Mouse (Mus musculus): ENCODE data around the gene Tnc. TPM values are rescaled to one million over a fixed set of nuclear protein-coding genes. Genes with fewer than 3 reads are reported as not detected.
A peak's percentile ranks its signal among the peaks of the same experiment; 100 is the strongest.

Tnc gene
- polyA plus RNA-seq, 1 experiment from 2014 or later, result 19.3 TPM

GRCm38 (mm10) chr4:64020930-64021589 is 25.8 kb downstream of the Tnc start:
- no peak overlapping the region for H3K4me2 ChIP-seq (replicated peaks)
- H3K27ac ChIP-seq, result no peak overlapping the region
- ATAC-seq (ENCODE audit: low FRiP score), result no peak
- H3K27me3 ChIP-seq, result no peaks in the 10 kb centered on the region
- H3K9me3 ChIP-seq (replicated peaks), result no peaks in the 10 kb centered on the region
- H3K4me1 ChIP-seq, result no peaks in the 10 kb centered on the region
- H3K4me3 ChIP-seq, result no peak overlapping the region
- WGBS, result 91% methylated on average over 10 of the region's 10 CpGs
- no peaks in the 10 kb centered on the region for H3K36me3 ChIP-seq
- no peak overlapping the region for H3K9ac ChIP-seq

- Histone ChIP-seq H3K4me3 (no peak overlapping the region), H3K9ac (no peak overlapping the region), H3K4me2 (replicated peaks) (no peak overlapping the region), H3K36me3 (no peaks in the 10 kb centered on the region), H3K4me1 (no peaks in the 10 kb centered on the region), H3K27ac (no peak overlapping the region), H3K27me3 (no peaks in the 10 kb centered on the region), H3K9me3 (replicated peaks) (no peaks in the 10 kb centered on the region)
- WGBS, result 91% methylated on average over 8 of the region's 8 CpGs
- no peak for ATAC-seq (ENCODE audit: low FRiP score)
These were observed 26.7 kb downstream of the Tnc start for GRCm38 (mm10) chr4:64020151-64020550.

DNA sequence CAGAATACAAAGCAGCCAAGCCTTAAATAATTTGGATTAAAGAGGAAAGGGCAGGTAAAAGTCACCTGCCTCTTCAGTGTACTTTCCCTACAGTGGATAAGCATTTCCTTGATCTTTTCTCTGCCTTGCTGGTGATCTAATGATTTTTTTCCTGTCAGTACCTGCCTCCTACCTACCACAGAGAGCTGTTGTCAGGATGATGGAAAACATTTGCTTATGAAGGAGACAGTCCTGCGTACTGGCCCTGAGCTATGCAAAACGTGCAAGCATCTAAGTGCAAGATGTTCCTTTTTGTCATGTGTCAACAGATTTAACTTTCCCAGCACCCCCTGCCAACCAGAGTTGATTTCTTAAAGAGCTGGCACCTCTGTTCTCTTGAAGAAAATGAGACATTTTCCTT is 35.5 kb downstream of the Tnc start:
- Histone ChIP-seq H3K4me1 (no peaks in the 10 kb centered on the region), H3K4me2 (replicated peaks) (no peak overlapping the region), H3K27me3 (no peaks in the 10 kb centered on the region), H3K9ac (no peak overlapping the region), H3K4me3 (no peak overlapping the region), H3K9me3 (replicated peaks) (no peaks in the 10 kb centered on the region), H3K36me3 (no peaks in the 10 kb centered on the region), H3K27ac (no peak overlapping the region)
- ATAC-seq (ENCODE audit: low FRiP score), result no peak
- 39% methylated on average over 2 of the region's 2 CpGs for WGBS

DNA sequence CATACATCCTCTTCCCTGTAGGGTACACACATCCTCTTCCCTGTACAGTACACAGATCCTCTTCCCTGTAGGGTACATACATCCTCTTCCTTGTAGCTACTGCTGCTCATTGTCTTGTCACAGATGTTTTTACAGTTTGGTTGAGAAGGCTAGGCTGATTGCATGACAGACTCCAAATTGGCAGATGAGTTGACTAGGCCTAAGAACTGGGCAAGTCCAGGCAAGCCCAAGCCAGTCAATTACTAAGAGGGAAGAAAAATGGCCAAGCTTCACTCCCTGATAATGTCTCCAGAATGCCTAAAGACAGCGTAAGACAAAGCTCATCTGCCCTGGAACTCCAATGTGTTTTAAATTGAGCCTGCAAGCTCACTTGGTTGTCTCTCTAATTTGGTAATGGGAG is 36.9 kb downstream of the Tnc start:
- H3K9ac ChIP-seq, result no peak overlapping the region
- H3K4me1 ChIP-seq, result no peaks in the 10 kb centered on the region
- H3K27me3 ChIP-seq, result no peaks in the 10 kb centered on the region
- H3K36me3 ChIP-seq, result no peaks in the 10 kb centered on the region
- H3K4me3 ChIP-seq, result no peak overlapping the region
- ATAC-seq (ENCODE audit: low FRiP score), result no peak
- WGBS, result 100% methylated on average over 1 of the region's 1 CpGs
- H3K27ac ChIP-seq, result no peak overlapping the region
- H3K4me2 ChIP-seq (replicated peaks), result no peak overlapping the region
- H3K9me3 ChIP-seq (replicated peaks), result no peaks in the 10 kb centered on the region

DNA sequence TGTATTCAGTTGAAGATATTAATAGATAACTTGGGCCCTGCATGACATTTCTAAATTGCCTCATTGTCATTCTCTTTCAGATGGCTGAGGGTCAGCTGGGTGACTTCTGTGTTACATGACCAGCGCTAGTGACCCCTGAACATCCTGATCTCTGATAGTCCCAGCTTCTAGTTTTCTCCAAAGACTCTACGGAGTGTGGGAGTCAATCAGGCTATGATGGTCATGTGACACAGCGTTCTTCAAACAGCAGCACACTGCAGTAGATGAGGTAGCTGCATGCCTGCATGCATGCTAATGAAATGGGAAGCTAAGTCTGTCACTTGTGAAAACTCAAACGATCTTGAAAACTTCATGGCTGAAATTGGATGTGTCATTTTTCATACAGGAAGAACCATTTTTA is 41.6 kb downstream of the Tnc start:
- Histone ChIP-seq H3K4me3 (no peak overlapping the region), H3K9me3 (replicated peaks) (no peaks in the 10 kb centered on the region), H3K4me2 (replicated peaks) (no peak overlapping the region), H3K9ac (no peak overlapping the region), H3K27ac (no peak overlapping the region), H3K36me3 (no peaks in the 10 kb centered on the region), H3K27me3 (no peaks in the 10 kb centered on the region), H3K4me1 (peaks cover 5% of the 10 kb centered on the region; the same call in 1 of the 2 replicates)
- ATAC-seq (ENCODE audit: low FRiP score), result no peak
- WGBS, result 78% methylated on average over 4 of the region's 4 CpGs

- Histone ChIP-seq H3K36me3 (no peaks in the 10 kb centered on the region), H3K4me1 (peaks cover 5% of the 10 kb centered on the region; the same call in 1 of the 2 replicates), H3K9ac (no peak overlapping the region), H3K27ac (no peak overlapping the region), H3K4me3 (no peak overlapping the region), H3K9me3 (replicated peaks) (no peaks in the 10 kb centered on the region), H3K27me3 (no peaks in the 10 kb centered on the region), H3K4me2 (replicated peaks) (no peak overlapping the region)
- WGBS, result 29% methylated on average over 3 of the region's 3 CpGs
- no peak for ATAC-seq (ENCODE audit: low FRiP score)
These were observed 43.1 kb downstream of the Tnc start for GRCm38 (mm10) chr4:64003677-64004076.

DNA sequence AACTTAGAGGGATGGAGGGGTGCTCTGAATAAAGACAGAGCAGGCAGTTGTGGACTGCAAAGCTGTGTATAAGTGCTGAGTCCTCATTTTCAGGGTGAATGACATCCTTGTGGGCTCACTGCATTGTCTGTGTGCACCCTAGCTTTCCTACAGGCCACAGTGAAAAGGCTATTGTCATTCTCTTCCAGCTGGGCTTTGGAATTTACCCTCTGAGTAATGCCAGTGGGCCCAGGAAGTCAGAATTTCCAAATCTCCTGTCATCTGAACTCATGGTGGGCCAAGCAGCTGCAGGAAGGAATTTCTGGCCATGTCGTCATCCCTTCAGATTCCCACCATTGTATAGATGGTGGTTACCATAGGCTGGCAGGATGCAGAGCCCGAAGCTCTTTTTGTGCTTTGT is 44.6 kb downstream of the Tnc start:
- peaks cover 5% of the 10 kb centered on the region; the same call in 1 of the 2 replicates for H3K4me1 ChIP-seq
- no peak for ATAC-seq (ENCODE audit: low FRiP score)
- H3K36me3 ChIP-seq, result no peaks in the 10 kb centered on the region
- H3K9me3 ChIP-seq (replicated peaks), result no peaks in the 10 kb centered on the region
- WGBS, result 36% methylated on average over 2 of the region's 2 CpGs
- no peak overlapping the region for H3K4me3 ChIP-seq
- no peaks in the 10 kb centered on the region for H3K27me3 ChIP-seq
- no peak overlapping the region for H3K4me2 ChIP-seq (replicated peaks)
- no peak overlapping the region for H3K27ac ChIP-seq
- no peak overlapping the region for H3K9ac ChIP-seq

DNA sequence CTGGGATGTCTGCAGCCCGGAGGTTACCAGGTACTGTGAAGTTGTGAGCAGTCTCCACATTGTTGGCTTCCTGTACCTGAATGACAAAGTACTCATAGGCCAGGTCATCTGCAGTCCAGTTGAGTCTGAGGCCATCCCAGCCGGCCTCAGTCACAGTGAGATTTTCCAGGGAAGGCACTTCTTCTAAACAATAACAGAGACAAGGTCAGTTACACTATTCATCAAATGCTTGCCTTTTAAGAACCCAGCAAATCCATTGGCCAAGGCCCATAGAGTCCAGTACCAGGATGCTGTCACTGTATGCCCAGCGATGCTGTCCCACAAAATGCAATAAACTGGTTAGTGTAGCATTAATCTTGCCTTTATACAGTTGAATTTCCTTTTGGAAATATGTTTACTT is 46.0 kb downstream of the Tnc start:
- peaks cover 5% of the 10 kb centered on the region; the same call in 1 of the 2 replicates for H3K4me1 ChIP-seq
- H3K27ac ChIP-seq, result no peak overlapping the region
- ATAC-seq (ENCODE audit: low FRiP score), result no peak
- WGBS, result 92% methylated on average over 3 of the region's 3 CpGs
- H3K27me3 ChIP-seq, result no peaks in the 10 kb centered on the region
- no peak overlapping the region for H3K9ac ChIP-seq
- no peaks in the 10 kb centered on the region for H3K36me3 ChIP-seq
- no peak overlapping the region for H3K4me2 ChIP-seq (replicated peaks)
- no peaks in the 10 kb centered on the region for H3K9me3 ChIP-seq (replicated peaks)
- no peak overlapping the region for H3K4me3 ChIP-seq

GRCm38 (mm10) chr4:64000293-64000692 is 46.5 kb downstream of the Tnc start:
- ATAC-seq (ENCODE audit: low FRiP score), result no peak
- no peaks in the 10 kb centered on the region for H3K9me3 ChIP-seq (replicated peaks)
- WGBS, result 94% methylated on average over 4 of the region's 4 CpGs
- H3K27ac ChIP-seq, result no peak overlapping the region
- H3K4me3 ChIP-seq, result no peak overlapping the region
- peaks cover 5% of the 10 kb centered on the region; the same call in 1 of the 2 replicates for H3K4me1 ChIP-seq
- no peaks in the 10 kb centered on the region for H3K27me3 ChIP-seq
- H3K9ac ChIP-seq, result no peak overlapping the region
- no peaks in the 10 kb centered on the region for H3K36me3 ChIP-seq
- no peak overlapping the region for H3K4me2 ChIP-seq (replicated peaks)

DNA sequence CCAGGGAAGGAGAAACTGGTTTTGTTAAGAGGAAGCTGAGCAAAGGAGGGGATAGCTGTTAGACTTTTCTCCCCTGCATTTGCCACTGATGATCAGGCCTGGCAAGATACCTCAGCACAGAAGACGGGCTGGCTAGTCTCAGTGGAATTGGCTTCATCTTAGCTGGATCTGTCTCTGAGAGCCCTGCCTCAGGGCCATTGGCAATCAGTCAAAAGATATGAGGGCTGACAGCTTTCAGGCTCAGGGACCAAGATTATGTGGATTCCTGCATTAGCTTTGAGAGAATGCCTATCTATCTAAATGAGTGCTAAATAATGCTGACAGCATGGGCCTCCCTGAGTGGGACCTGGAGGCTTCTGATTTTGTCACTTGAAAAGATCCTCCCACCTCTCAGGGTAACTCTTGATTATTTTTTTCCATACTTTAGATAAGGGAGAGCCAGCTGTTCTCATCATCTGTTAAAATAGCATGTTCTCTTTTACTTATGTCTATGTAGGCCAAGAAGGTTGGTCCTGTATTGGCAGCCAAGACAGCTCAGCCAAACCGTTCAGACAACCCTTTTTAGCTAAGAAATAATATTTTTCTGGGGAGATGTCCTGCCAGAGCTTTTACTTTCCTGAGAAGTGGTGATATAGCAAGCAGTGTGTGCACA is 53.2 kb downstream of the Tnc start:
- WGBS, result 55% methylated on average over 2 of the region's 2 CpGs
- Histone ChIP-seq H3K27ac (no peak overlapping the region), H3K4me3 (no peak overlapping the region), H3K4me1 (peaks cover 3% of the 10 kb centered on the region; the same call in 1 of the 2 replicates), H3K9me3 (replicated peaks) (no peaks in the 10 kb centered on the region), H3K9ac (no peak overlapping the region), H3K36me3 (no peaks in the 10 kb centered on the region), H3K4me2 (replicated peaks) (no peak overlapping the region), H3K27me3 (no peaks in the 10 kb centered on the region)
- peak; percentile 43; the same call in 1 of the 2 replicates for ATAC-seq (ENCODE audit: low FRiP score)

DNA sequence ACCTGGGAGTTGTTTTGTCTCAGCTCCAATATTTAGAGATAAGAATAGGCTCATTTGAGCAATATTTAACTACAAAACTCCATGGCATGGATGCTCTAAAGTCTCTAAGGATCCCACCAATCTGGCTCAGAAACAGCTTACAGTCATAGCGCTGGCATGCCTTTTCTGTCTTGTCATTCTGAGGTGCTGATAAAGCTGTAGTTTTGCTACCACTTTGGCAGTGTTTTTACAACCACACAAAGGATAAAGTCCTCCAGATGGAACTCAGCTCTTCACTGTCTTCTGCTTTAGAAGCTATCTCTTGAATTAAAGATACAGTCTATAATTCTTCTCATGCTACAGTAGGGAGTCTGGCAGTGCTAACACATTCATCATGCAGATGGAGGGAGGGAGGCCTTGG is 56.6 kb downstream of the Tnc start:
- H3K4me2 ChIP-seq (replicated peaks), result no peak overlapping the region
- ATAC-seq (ENCODE audit: low FRiP score), result no peak
- H3K4me3 ChIP-seq, result no peak overlapping the region
- WGBS, result 92% methylated on average over 1 of the region's 1 CpGs
- H3K4me1 ChIP-seq, result peaks cover 3% of the 10 kb centered on the region; the same call in 1 of the 2 replicates
- H3K36me3 ChIP-seq, result no peaks in the 10 kb centered on the region
- H3K27ac ChIP-seq, result no peak overlapping the region
- no peaks in the 10 kb centered on the region for H3K27me3 ChIP-seq
- no peaks in the 10 kb centered on the region for H3K9me3 ChIP-seq (replicated peaks)
- H3K9ac ChIP-seq, result no peak overlapping the region

DNA sequence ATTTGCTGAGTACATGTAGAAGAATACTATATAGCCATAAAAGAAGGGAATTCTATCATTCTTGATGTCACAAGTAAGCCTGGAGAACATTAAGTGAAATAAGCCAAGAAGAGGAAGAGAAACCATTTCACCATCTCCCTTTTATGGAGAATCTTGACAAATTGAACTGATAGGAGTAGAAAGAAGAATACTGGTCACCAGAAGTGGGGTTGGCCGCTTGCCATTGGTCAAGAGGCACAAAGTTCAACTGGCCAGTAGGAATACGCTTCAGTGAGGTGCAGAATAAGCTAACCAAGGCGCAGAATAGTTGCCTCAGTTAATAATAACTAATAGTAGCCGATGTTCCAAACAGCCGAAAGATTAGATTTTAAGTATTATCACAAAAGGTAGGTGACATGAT is 58.7 kb downstream of the Tnc start:
- Histone ChIP-seq H3K27ac (no peak overlapping the region), H3K9ac (no peak overlapping the region), H3K4me1 (0 out of 2 replicates have a peak, but pooled peaks cover 3% of the 10 kb centered on the region), H3K4me3 (no peak overlapping the region), H3K9me3 (replicated peaks) (no peaks in the 10 kb centered on the region), H3K4me2 (replicated peaks) (no peak overlapping the region), H3K27me3 (no peaks in the 10 kb centered on the region), H3K36me3 (no peaks in the 10 kb centered on the region)
- 90% methylated on average over 5 of the region's 5 CpGs for WGBS
- ATAC-seq (ENCODE audit: low FRiP score), result no peak

DNA sequence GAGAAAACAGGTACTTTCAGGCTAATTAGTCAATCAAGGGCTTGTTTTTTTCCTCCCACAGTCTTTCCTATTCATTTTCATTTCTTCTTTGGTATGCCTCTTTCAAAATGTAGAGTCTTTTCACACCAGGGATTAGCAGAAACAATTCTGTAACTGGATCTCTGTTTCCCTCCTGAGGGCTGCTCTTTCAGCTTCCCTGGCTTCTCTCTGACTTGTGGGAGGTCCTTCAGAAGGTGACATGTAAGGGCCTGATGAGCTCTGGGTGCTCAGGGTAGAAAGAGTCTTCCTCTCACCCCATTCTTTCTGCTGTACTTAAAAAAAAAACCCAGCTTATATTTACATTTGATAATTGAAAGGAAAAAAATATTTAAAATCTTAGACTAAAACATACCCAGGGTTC is 60.2 kb downstream of the Tnc start:
- Histone ChIP-seq H3K27ac (no peak overlapping the region), H3K9ac (no peak overlapping the region), H3K4me2 (replicated peaks) (no peak overlapping the region), H3K4me3 (no peak overlapping the region), H3K4me1 (0 out of 2 replicates have a peak, but pooled peaks cover 3% of the 10 kb centered on the region), H3K36me3 (no peaks in the 10 kb centered on the region), H3K27me3 (no peaks in the 10 kb centered on the region), H3K9me3 (replicated peaks) (no peaks in the 10 kb centered on the region)
- ATAC-seq (ENCODE audit: low FRiP score), result no peak

Measured in hindbrain, embryonic 12.5 days (tissue).